Mouse (Mus musculus): ENCODE data around the gene Il2ra.

Gene Il2ra

DNA sequence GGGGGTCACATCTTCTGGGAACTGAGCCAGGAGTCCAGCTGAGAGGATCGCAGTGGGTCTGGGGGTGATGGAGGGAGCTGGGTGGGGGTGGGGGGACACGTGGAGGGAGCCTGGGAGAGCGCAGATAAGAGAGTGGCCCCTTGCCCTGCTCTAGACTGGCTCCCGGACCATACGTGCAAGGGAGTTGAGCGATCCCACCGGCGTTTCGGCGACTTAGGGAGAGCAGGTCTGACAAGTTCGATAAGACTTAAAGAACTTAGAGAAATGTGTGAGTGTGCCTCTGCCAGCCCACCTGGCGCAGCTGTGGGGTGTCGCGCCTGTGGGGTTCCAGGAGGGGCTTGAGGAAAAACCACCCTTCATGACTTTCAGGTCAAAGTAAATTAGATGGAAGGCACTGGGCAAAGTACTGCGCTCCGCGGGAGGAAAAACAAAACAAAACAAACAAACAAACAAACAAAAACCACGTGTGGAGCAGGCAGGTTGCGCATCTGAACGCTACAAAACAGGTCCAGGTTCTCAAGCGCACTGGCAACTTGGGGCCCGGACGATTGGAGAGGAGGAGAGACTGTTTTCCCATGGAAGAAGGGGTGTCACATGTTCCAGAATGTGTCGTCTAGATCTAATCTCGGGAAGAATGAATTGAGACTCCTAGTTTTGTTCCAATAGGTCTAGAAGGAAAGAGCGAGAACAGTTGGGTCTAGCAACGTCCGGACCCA, 63.6 kb downstream of the Il2ra start:
- peak; percentile 30 for DNase-seq

- DNase-seq: peak; percentile 37
Measured at GRCm38 (mm10) chr2:11706746-11707065, 64.1 kb downstream of the Il2ra start.

GRCm38 (mm10) chr2:11708538-11708937, 65.9 kb downstream of the Il2ra start:
- no peak for DNase-seq

- peak; percentile 44 for DNase-seq
Measured at GRCm38 (mm10) chr2:11710101-11710500, 67.5 kb downstream of the Il2ra start.

DNA sequence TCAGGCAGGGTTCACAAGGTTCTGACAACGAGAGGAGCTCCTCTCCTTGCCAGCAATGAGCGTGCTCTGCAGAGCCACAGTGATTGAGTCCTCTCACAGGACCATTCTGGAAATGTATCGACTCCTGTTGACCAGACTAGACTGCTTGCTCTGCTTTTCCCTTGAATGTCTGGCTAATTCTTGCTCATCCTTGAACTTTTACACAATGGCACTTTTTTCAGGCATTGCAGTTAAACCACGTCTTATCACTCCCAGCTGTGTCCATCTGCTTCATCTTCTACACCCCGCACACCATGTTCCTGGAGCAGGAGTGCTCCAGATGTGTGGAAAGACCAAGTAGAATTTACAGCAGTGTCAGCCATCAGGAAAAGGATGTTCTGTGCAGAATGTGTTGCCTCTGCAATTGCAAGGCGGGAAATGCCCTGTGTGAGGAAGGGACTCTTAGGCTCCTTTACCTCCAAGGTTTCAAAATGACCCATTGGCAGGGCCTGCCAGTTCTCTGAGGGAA, 69.9 kb downstream of the Il2ra start:
- DNase-seq: no peak

DNA sequence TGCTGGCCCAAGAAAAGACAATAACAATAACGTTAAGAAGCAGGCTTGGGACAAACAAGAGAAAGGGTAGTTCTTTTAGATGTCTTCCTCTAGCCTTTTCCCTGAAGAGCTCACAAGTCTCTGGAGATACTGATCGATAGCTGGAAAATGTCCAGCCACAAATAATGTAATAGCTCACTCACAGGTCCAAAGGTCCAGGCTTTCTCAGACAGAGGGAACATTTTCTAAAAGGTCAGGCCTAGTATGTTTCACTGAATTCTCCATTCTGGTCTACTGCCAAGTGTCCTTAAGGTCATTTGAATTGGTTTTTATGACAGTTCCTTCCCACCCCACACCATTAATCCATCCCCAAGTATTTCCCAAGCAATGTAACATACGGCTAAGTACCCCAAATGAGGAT, 70.4 kb downstream of the Il2ra start:
- peak; percentile 85 for DNase-seq

- DNase-seq: no peak
Measured at GRCm38 (mm10) chr2:11714535-11714934, 71.9 kb downstream of the Il2ra start.

GRCm38 (mm10) chr2:11718573-11718972, 76.0 kb downstream of the Il2ra start:
- no peak for DNase-seq

DNA sequence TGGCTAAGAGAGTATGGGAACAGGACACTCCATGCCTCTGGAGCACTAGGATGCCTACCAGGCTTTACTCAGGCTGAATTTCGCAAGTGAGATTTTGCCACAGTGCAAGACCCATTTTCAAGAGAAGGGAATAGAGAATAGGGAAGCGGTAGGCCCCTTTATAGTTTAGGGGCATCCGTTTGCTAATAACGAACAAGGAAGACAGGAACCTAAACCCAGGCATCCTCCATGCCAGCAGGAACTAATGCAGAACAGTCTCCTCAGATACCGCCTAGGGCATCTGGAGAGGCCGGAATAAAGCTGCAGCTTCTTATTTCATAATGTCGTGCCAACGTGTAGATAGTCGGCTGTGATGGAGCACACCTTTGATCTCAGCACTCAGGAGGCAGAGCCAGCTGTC, 80.0 kb downstream of the Il2ra start:
- no peak for DNase-seq

DNA sequence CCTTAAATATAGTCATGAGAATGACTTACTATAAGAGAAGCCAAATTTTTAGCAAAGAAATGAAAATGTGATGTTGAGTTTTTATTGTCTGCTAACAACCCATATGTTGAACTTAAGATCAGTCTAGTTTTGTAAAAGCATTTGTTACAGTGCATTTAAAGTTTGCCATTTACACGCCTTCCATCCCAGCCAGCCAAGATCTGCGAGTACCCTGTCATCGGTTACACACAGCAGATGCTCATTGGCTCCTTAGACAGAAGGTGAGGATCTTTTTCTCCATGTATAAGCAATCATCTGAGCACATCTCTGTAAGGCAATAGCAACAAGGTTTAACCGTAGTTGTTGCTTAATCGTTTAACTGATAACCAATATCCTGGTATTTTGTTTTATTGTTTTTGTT, 85.0 kb downstream of the Il2ra start:
- DNase-seq: no peak

DNA sequence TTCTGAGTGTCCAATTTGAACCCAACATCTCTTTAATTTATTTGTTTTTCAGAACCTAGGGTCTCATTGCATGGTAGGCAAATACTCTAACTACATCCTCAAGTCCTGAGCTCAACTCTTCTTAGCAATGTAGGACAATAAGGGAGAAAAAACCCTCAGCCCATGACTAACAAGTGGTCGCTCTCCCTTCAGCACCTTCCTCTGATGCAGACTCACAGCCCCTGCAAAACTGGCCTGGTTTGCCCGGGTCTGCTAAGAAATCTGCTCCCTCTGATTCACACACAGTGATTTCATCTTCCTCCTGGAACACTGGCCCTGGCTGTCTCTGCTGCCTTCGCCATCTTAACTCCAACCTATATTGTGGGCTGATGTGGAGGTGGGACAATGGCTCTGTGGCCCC, 86.5 kb downstream of the Il2ra start:
- no peak for DNase-seq

DNA sequence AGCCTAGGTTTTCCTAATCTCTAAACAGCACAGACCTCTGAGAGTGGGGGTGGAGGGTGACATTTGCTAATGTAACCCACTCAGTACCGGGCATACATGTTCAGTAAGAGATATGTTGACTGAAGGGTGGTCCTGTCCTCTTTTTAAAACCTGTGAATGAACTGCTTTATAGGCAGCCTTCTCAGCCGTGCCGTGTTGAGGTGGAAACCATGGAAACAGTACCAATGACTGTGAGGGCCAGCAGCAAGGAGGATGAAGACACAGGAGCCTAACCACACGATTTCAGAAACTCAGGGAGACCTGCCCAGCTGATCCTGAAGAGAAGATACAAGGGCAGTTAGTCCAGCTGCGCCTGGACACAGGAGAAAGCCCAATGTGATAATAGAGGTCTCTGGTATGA, 90.4 kb downstream of the Il2ra start:
- no peak for DNase-seq

DNA sequence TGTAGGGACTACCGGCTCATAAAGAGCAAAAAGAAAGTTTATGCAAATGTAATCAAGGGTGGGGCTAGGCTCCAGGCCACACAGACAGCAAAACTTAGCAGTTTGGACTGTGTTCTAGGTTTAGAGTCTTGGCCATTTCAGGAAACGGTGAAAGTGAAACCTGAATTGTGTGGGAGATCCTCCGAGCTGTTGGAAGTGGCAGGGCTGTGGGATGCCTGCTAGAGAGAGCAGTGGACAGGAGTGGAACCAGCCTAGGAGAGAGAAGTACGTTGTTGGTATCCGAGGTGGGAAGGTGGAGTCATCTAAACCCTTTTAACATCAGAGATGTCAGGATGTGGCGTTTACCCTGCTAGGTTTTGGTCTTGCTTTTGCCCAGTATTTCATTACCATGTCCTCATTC, 93.2 kb downstream of the Il2ra start:
- no peak for DNase-seq

GRCm38 (mm10) chr2:11738794-11739193, 96.2 kb downstream of the Il2ra start:
- no peak for DNase-seq

DNA sequence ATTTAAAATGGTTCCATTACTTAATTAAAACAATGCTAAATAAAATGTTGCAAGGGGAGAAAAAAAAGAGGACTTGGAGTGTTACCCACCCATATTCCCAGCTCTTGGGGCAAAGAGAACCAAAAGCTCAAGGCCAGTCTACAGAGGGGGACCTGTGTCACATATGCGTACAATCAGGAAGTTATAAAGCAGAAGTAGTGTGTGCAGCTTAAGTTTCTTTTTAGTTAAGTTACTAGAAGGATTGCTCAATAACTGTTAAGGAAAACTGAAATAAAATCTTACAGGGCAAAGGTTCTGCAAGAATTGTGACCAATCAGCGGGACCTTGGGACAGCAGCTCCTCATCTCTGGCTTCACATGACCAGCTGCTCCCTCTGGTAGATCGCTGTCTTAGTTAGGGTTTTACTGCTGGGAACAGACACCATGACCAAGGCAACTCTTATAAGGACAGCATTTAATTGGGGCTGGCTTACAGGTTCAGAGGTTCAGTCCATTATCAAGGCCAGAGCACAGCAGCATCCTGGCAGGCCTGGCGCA, 97.0 kb downstream of the Il2ra start:
- DNase-seq: peak; percentile 7
